In the genomic region with DNA sequence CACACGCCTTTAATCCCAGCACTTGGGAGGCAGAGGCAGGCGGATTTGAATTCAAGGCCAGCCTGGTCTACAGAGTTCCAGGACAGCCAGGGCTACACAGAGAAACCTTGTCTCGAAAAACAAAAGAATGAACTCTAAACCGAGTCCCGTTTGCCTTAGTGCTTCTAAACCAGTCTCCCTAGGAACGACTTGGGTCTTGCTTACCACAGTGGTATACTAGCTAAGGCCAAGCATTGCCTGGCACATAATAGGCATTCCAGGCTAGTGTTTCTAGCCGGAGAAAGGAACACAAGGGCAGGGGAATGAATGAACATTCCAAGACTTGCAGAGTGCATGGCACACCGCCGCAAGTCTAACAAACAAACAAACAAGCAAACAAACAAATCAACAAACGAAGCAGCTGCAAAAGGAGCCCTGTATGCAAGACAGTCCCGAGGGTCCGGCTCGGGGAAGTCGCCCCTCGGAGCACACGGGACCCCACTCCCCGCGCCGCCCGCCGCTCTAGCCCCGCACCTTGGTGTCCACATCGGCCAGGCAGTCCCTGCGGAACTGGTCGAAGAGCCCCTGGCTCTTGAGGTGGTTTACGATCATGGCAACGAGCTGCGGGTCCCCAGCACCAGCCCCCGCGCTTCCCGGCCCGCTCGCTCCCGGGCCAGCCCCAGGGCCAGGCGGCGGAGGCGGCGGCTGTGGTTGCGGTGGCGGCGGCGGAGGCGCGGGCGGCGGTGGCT, we compare ENCODE assay signal across 8 mouse cellular contexts. TPM values are rescaled to one million over a fixed set of nuclear protein-coding genes. Genes with fewer than 3 reads are reported as not detected.
A peak's percentile ranks its signal among the peaks of the same experiment; 100 is the strongest.
DNase-seq lines count a peak whose midpoint lies in the region; ATAC-seq and TF ChIP-seq lines count a peak whose summit lies in the region.

No protein-coding gene starts in this region.

- no peak for TF ChIP-seq CTCF in C2C12 (IDR thresholded peaks at IDR 0.05; ENCODE audit: control insufficient read depth, insufficient read depth, insufficient read length)

- H3K27me3 ChIP-seq in heart, embryonic 13.5 days (replicated peaks) = no peaks in the 10 kb centered on the region
- H3K27me3 ChIP-seq in C2C12 (ENCODE audit: control insufficient read depth, insufficient read depth, insufficient read length) = no peaks in the 10 kb centered on the region
- no peaks in the 10 kb centered on the region for H3K27me3 ChIP-seq in hindbrain, embryonic 14.5 days (ENCODE audit: control insufficient read depth, insufficient read depth, low read length)
- H3K27me3 ChIP-seq in midbrain, embryonic 14.5 days (ENCODE audit: control insufficient read depth, insufficient read depth, low read length) = no peaks in the 10 kb centered on the region

- no peak for ATAC-seq in heart, embryonic 13.5 days (ENCODE audit: extremely low read depth, insufficient number of reproducible peaks, low FRiP score, low TSS enrichment)
- peak; percentile 68; the same call in 1 of the 2 replicates for ATAC-seq in hindbrain, embryonic 14.5 days (ENCODE audit: low FRiP score)
- peak; percentile 4; the same call in 1 of the 2 replicates for ATAC-seq in midbrain, embryonic 14.5 days (ENCODE audit: low FRiP score, low TSS enrichment)
- ATAC-seq in activated CD4-positive, CD25-positive, alpha-beta regulatory T cell, adult 4 months = no peak

- DNase-seq in heart, postnatal 14 days = no peak
- peak; percentile 32 for DNase-seq in c-Kit-negative CD71-positive TER-119-positive erythroid progenitor cells, embryonic 14.5 days (ENCODE audit: low read depth, low spot score)
- DNase-seq in hindbrain, embryonic 14.5 days (ENCODE audit: low spot score) = no peak
- no peak for DNase-seq in midbrain, embryonic 14.5 days
- no peak for DNase-seq in urinary bladder, adult 2 months (ENCODE audit: low spot score)

- H3K4me1 ChIP-seq in heart, embryonic 13.5 days = peaks cover 21% of the 10 kb centered on the region
- H3K4me1 ChIP-seq in hindbrain, embryonic 14.5 days (replicated peaks; ENCODE audit: control insufficient read depth, insufficient read depth, low read length) = peaks cover 21% of the 10 kb centered on the region
- H3K4me1 ChIP-seq in midbrain, embryonic 14.5 days (ENCODE audit: control insufficient read depth, insufficient read depth, low read length) = peaks cover 8% of the 10 kb centered on the region

- peaks cover 36% of the 10 kb centered on the region for H3K79me3 ChIP-seq in C2C12 (ENCODE audit: low read depth)

- H3K9ac ChIP-seq in heart, embryonic 13.5 days = peak overlapping the region; percentile 94
- H3K9ac ChIP-seq in hindbrain, embryonic 14.5 days = peak overlapping the region; percentile 95
- peak overlapping the region; percentile 89 for H3K9ac ChIP-seq in midbrain, embryonic 14.5 days (replicated peaks; ENCODE audit: low read length)

- peaks cover 6% of the 10 kb centered on the region; the same call in 1 of the 2 replicates for H3K36me3 ChIP-seq in heart, embryonic 13.5 days
- H3K36me3 ChIP-seq in C2C12 (ENCODE audit: control insufficient read depth, insufficient read depth) = no peaks in the 10 kb centered on the region
- H3K36me3 ChIP-seq in hindbrain, embryonic 14.5 days (replicated peaks; ENCODE audit: control insufficient read depth, insufficient read depth) = no peaks in the 10 kb centered on the region
- H3K36me3 ChIP-seq in midbrain, embryonic 14.5 days (ENCODE audit: control insufficient read depth, insufficient read depth, low read length) = peaks cover 3% of the 10 kb centered on the region; the same call in 1 of the 2 replicates

- intact Hi-C loops in heart, postnatal 14 days (cut with DNase I) = loop anchor here (10.0 kb wide), 1 partner anchor 139 kb away; a partner anchor contains a TSS

- H3K79me2 ChIP-seq in C2C12 (ENCODE audit: control insufficient read depth, insufficient read depth) = peaks cover 46% of the 10 kb centered on the region

- H3K9me3 ChIP-seq in heart, embryonic 13.5 days = no peaks in the 10 kb centered on the region
- no peaks in the 10 kb centered on the region for H3K9me3 ChIP-seq in hindbrain, embryonic 14.5 days (ENCODE audit: control insufficient read depth, low read length)
- no peaks in the 10 kb centered on the region for H3K9me3 ChIP-seq in midbrain, embryonic 14.5 days (ENCODE audit: control insufficient read depth, low read length)

- WGBS in heart, embryonic 13.5 days = 2% methylated on average over 45 of the region's 46 CpGs
- WGBS in hindbrain, embryonic 14.5 days = 2% methylated on average over 46 of the region's 46 CpGs
- 1% methylated on average over 46 of the region's 46 CpGs for WGBS in midbrain, embryonic 14.5 days

- peak overlapping the region; percentile 67 for H3K27ac ChIP-seq in heart, embryonic 13.5 days (replicated peaks)
- peak overlapping the region; percentile 54 for H3K27ac ChIP-seq in hindbrain, embryonic 14.5 days
- H3K27ac ChIP-seq in midbrain, embryonic 14.5 days (replicated peaks; ENCODE audit: low read depth, low read length) = peak overlapping the region; percentile 74

- H3ac ChIP-seq in C2C12 (ENCODE audit: control insufficient read depth, insufficient read length, low read depth) = peak overlapping the region; percentile 96

- peak overlapping the region; percentile 91 for H3K4me3 ChIP-seq in heart, embryonic 13.5 days
- H3K4me3 ChIP-seq in C2C12 (ENCODE audit: insufficient read depth, poor library complexity, severe bottlenecking) = peak overlapping the region; percentile 64
- H3K4me3 ChIP-seq in hindbrain, embryonic 14.5 days (replicated peaks; ENCODE audit: low read length) = peak overlapping the region; percentile 100
- H3K4me3 ChIP-seq in midbrain, embryonic 14.5 days (replicated peaks; ENCODE audit: low read depth, low read length) = peak overlapping the region; percentile 99

- H3K4me2 ChIP-seq in heart, embryonic 13.5 days = peak overlapping the region; percentile 77
- H3K4me2 ChIP-seq in hindbrain, embryonic 14.5 days (replicated peaks) = peak overlapping the region; percentile 89
- peak overlapping the region; percentile 87 for H3K4me2 ChIP-seq in midbrain, embryonic 14.5 days (ENCODE audit: low read length)

TF ChIP-seq in C2C12, 6 proteins besides CTCF, POLR2A, EP300 and RAD21:
- TF ChIP-seq MYOD1 (IDR thresholded peaks at IDR 0.05; ENCODE audit: control insufficient read depth, insufficient read length, low read depth) = no peak
- TF ChIP-seq FOSL1 (IDR thresholded peaks at IDR 0.05; ENCODE audit: insufficient read depth, low read length, poor library complexity, severe bottlenecking) = no peak
- no peak for TF ChIP-seq USF1 (IDR thresholded peaks at IDR 0.05; ENCODE audit: low read depth)
- TF ChIP-seq MAX (IDR thresholded peaks at IDR 0.05) = no peak
- TF ChIP-seq MYOG (IDR thresholded peaks at IDR 0.05; ENCODE audit: control insufficient read depth, extremely low read depth, insufficient read length) = no peak
- TF ChIP-seq CEBPB (IDR thresholded peaks at IDR 0.05; ENCODE audit: low read depth) = no peak

RNA-seq across cellular contexts. Expression of a gene that starts 0.5 kb away (rescaled TPM):
- polyA plus RNA-seq in heart, embryonic 13.5 days (2015; fragmentation: Nextera tagmentation; extraction: Ambion mirVana) = 13.7 and 14.4 TPM in 2 replicates
- 10 to 100 TPM; 17.5 to 18.6 TPM for total RNA-seq in heart, postnatal 14 days (2021)
- polyA plus RNA-seq in C2C12 (2012; fragmentation: generic; extraction: Trizol) = 2.9 TPM
- polyA plus RNA-seq in hindbrain, embryonic 14.5 days (2014; fragmentation: Nextera tagmentation; extraction: Ambion mirVana) = 28.2 and 30.7 TPM in 2 replicates
- 29.8 and 32.4 TPM in 2 replicates for polyA plus RNA-seq in midbrain, embryonic 14.5 days (2014; fragmentation: Nextera tagmentation; extraction: Ambion mirVana)
- polyA plus RNA-seq in urinary bladder, adult 2 months (2012; rRNA removed) = 9.9 and 11.8 TPM in 2 replicates
- polyA plus RNA-seq in activated CD4-positive, CD25-positive, alpha-beta regulatory T cell, adult 4 months (2017; shearing (Covaris generic)) = 10 to 100 TPM; 22.8 to 36.8 TPM

Comparison
In these comparisons a context has a peak if more than half of its experiments do, and no peak if none do; other contexts are left out.
1. ATAC-seq: peak in hindbrain, embryonic 14.5 days (single experiment) and midbrain, embryonic 14.5 days (single experiment); none in heart, embryonic 13.5 days (single experiment) and activated CD4-positive, CD25-positive, alpha-beta regulatory T cell, adult 4 months (single experiment).
2. Peak in every context shown above with its lines, with median percentiles within 50 percentile points of each other: H3K27ac ChIP-seq, H3K4me2 ChIP-seq, H3K4me3 ChIP-seq and H3K9ac ChIP-seq.